Mouse (Mus musculus) neutrophil, adult 5-6 weeks (primary cell): ENCODE measurements around the gene Kcnh4. TPM values are rescaled to one million over a fixed set of nuclear protein-coding genes. Genes with fewer than 3 reads are reported as not detected.

ENCODE experiments used
- ATAC-seq: fragments of 151-379, 151-347 bp; 2 replicates; pipeline ENCODE4 v1.8.0; 2017; ENCODE audit warnings: mild to moderate bottlenecking, moderate TSS enrichment; ENCODE audit not compliant: insufficient number of reproducible peaks, poor library complexity, low FRiP score, severe bottlenecking; ENCODE audit errors: extremely low read depth
- total RNA-seq: library from RNA; stranded (forward); fragments of 200-1000 nt; gene quantifications from 2 replicates; pipeline ENCODE4 v1.2.3, GENCODE M21; 2017

Gene Kcnh4
- total RNA-seq, 1 experiment from 2014 or later, result 0.23 TPM

- ATAC-seq, result no peak
These were observed 67.6 kb downstream of the Kcnh4 start, which contains the start of gene Zfp385c for GRCm38 (mm10) chr11:100692164-100692616. Gene Zfp385c, minus strand, starts transcription at chr11:100692455.

GRCm38 (mm10) chr11:100690389-100690788, 69.4 kb downstream of the Kcnh4 start:
- no peak for ATAC-seq

Other genes with a start within 250 kb of the Kcnh4 start
- 86.6 and 88.5 TPM in 2 replicates for gene Acly, start 231.9 kb downstream of the Kcnh4 start, total RNA-seq
- 1.0 and 1.1 TPM in 2 replicates for gene Ttc25, start 214.3 kb downstream of the Kcnh4 start, total RNA-seq
- gene Cnp, start 185.0 kb downstream of the Kcnh4 start, total RNA-seq, result 87.3 and 99.3 TPM in 2 replicates
- gene Nkiras2, start 140.7 kb downstream of the Kcnh4 start, total RNA-seq, result 18.3 and 22.9 TPM in 2 replicates
- gene Dnajc7, start 139.8 kb downstream of the Kcnh4 start, total RNA-seq, result 520 and 539 TPM in 2 replicates
- not detected in 2 replicates for gene Zfp385c, start 67.5 kb downstream of the Kcnh4 start, total RNA-seq
- gene Dhx58, start 55.7 kb downstream of the Kcnh4 start, total RNA-seq, result 37.9 and 59.2 TPM in 2 replicates
- 9.2 and 10.8 TPM in 2 replicates for gene Kat2a, start 47.5 kb downstream of the Kcnh4 start, total RNA-seq
- gene Hspb9, start 46.1 kb downstream of the Kcnh4 start, total RNA-seq, result not detected in 2 replicates
- 136 and 138 TPM in 2 replicates for gene Rab5c, start 21.7 kb downstream of the Kcnh4 start, total RNA-seq
- gene Hcrt, start 3.0 kb upstream of the Kcnh4 start, total RNA-seq, result not detected in 2 replicates
- gene Ghdc, start 11.0 kb upstream of the Kcnh4 start, total RNA-seq, result 8.2 and 8.6 TPM in 2 replicates
- gene Stat5b, start 90.8 kb upstream of the Kcnh4 start, total RNA-seq, result 103 and 108 TPM in 2 replicates
- gene Stat5a, start 99.4 kb upstream of the Kcnh4 start, total RNA-seq, result 20.9 and 22.5 TPM in 2 replicates
- 383 and 443 TPM in 2 replicates for gene Stat3, start 179.6 kb upstream of the Kcnh4 start, total RNA-seq
- gene Cavin1, start 210.9 kb upstream of the Kcnh4 start, total RNA-seq, result 0.74 and 0.93 TPM in 2 replicates
- gene Atp6v0a1, start 249.5 kb upstream of the Kcnh4 start, total RNA-seq, result 87.7 and 108 TPM in 2 replicates